Mouse (Mus musculus) heart, postnatal 0 days (tissue): ENCODE measurements at regions not wholly inside any gene's neighbourhood (a gene's known extent, or its start where the extent isn't known, plus 50 kb on each side); places are given as distances from the start of the nearest gene placed in this dataset.

Experiments
- ATAC-seq: fragments of 200-750 bp; cut with Nextera tagmentation; 2 replicates; pipeline ENCODE4 v1.8.0; 2017; ENCODE audit warnings: low read depth, moderate number of reproducible peaks, moderate library complexity; ENCODE audit not compliant: insufficient read depth
- DNase-seq: peaks from one replicate; pipeline ENCODE4 v3.0.0-alpha.2; 2016; ENCODE audit warnings: low spot score
- H3K27ac ChIP-seq: fragments of 300-500 bp; sonication (generic); 2 replicates; pipeline ENCODE4 v1.5.1; 2014; ENCODE audit warnings: low read depth, mild to moderate bottlenecking
- H3K27me3 ChIP-seq: fragments of 300-500 bp; sonication (generic); 2 replicates; pipeline ENCODE4 v1.6.1; 2014; ENCODE audit warnings: low read length, mixed read lengths; ENCODE audit not compliant: control insufficient read depth, insufficient read depth
- H3K36me3 ChIP-seq: fragments of 300-500 bp; sonication (generic); replicated peaks from 2 replicates; pipeline ENCODE4 v1.6.1; 2014; ENCODE audit warnings: low read length, mixed read lengths; ENCODE audit not compliant: control insufficient read depth, insufficient read depth
- H3K4me1 ChIP-seq: fragments of 300-500 bp; sonication (generic); 2 replicates; pipeline ENCODE4 v1.6.1; 2014; ENCODE audit warnings: antibody characterized with exemption; ENCODE audit not compliant: control insufficient read depth, insufficient read depth
- H3K4me2 ChIP-seq: fragments of 300-500 bp; sonication (generic); 2 replicates; pipeline ENCODE4 v1.6.1; 2014; ENCODE audit warnings: low read depth, mild to moderate bottlenecking, low read length, moderate library complexity
- H3K4me3 ChIP-seq: fragments of 300-500 bp; sonication (generic); 2 replicates; pipeline ENCODE4 v1.5.1; 2014; ENCODE audit warnings: low read depth, low read length
- H3K9ac ChIP-seq: fragments of 300-500 bp; sonication (generic); replicated peaks from 2 replicates; pipeline ENCODE4 v1.6.1; 2014; ENCODE audit warnings: low read depth, low read length, mixed read lengths
- H3K9me3 ChIP-seq: fragments of 300-500 bp; sonication (generic); replicated peaks from 2 replicates; pipeline ENCODE4 v1.6.1; 2016; ENCODE audit warnings: low read length; ENCODE audit not compliant: control insufficient read depth
- CTCF ChIP-seq: IDR thresholded peaks from 2 replicates; pipeline ENCODE4 v1.5.1; 2016; ENCODE audit warnings: antibody characterized with exemption, control low read depth, low read depth
- EP300 ChIP-seq: IDR thresholded peaks from 2 replicates; pipeline ENCODE4 v1.6.1; 2016; ENCODE audit warnings: antibody characterized with exemption, low read depth
- WGBS: fragments of 180-500 bp; shearing (Covaris S2); extraction: QIAGEN DNeasy Blood & Tissue Kit; methylation state at CpG from one replicate; pipeline ENCODE4 v1.1.7; 2014; 5-methylcytosine and 5-hydroxymethylcytosine counted together

DNA sequence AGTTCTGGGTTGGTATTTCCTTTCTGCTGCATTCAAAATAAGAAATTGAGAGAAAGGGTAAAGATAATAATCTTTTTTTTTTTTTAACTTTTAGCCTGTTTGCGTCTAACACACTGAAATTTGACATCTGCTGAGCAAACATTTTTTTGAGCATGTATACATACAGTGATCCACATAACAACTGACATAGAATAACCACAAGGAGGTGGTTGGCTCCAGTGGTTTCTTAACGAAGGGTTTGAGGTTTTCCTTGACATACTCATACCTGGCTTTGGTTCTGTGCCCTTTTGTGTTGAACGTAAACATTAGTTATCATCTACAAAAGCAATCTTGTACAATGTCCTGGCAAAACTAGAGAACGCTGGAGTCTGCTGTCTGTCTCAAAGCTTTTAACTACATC lies 96.5 kb downstream of the 1190002N15Rik start:
- H3K9me3 ChIP-seq = no peaks in the 10 kb centered on the region
- no peaks in the 10 kb centered on the region for H3K4me1 ChIP-seq
- 64% methylated on average over 4 of the region's 4 CpGs for WGBS
- no peak for ATAC-seq
- H3K4me2 ChIP-seq = no peak overlapping the region
- H3K27ac ChIP-seq = no peak overlapping the region
- TF ChIP-seq EP300 = no peak
- TF ChIP-seq CTCF = no peak
- H3K4me3 ChIP-seq = no peak overlapping the region
- DNase-seq = no peak
- H3K36me3 ChIP-seq = no peaks in the 10 kb centered on the region
- H3K27me3 ChIP-seq = no peaks in the 10 kb centered on the region
- no peak overlapping the region for H3K9ac ChIP-seq

DNA sequence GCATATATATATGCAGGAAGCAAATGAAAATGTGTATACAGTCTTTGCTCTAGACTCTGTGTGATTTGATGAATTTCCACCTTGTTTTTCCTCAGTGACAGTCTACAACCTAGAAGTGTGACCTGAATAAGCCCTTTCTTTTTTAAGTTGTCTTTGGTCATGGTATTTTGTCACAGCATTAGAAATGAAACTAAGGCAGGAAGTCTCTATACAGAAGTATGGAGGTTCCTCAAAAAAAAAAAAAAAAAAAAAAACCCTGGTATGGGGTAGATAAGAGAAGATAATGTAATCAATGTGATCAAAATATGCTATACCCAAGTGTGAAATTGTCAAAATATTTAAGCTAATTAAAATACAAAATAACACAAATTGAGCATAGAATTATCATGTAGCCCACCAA lies 104.4 kb downstream of the 1190002N15Rik start:
- H3K9ac ChIP-seq = no peak overlapping the region
- DNase-seq (no peak), ATAC-seq (no peak)
- H3K27me3 ChIP-seq = no peaks in the 10 kb centered on the region
- H3K4me1 ChIP-seq = no peaks in the 10 kb centered on the region
- no peak overlapping the region for H3K4me3 ChIP-seq
- no peak overlapping the region for H3K4me2 ChIP-seq
- TF ChIP-seq EP300 (no peak), CTCF (no peak)
- H3K36me3 ChIP-seq = no peaks in the 10 kb centered on the region
- H3K27ac ChIP-seq = no peak overlapping the region
- no peaks in the 10 kb centered on the region for H3K9me3 ChIP-seq

DNA sequence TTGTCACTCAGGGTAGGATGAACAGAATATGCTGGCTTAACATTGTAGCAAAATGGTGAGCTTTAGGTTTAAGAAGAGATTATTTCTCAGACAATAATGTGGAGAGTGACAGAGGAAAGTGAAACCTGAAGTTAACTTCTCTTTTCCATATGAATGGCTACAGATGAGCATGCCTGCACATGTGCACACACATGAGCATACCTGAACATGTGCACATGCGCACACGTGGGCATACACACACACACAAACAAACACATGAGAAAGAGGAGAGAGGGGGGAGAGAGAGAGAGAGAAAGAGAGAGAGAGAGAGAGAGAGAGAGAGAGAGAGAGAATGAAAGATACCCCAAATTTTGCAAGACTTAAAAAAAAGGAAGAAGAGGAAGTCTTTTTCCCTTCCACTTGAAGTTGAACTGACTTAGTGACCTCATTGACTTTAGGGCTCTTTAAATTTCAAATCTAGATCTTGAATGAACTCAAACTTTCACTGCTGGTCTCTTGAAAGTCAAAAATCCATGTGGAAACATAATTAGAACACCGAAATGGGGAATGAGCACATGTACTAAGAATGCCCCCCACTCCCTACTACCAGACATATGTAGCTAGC lies 105.6 kb downstream of the 1190002N15Rik start:
- Histone ChIP-seq H3K4me3 (no peak overlapping the region), H3K9me3 (no peaks in the 10 kb centered on the region), H3K27me3 (no peaks in the 10 kb centered on the region), H3K4me2 (no peak overlapping the region), H3K36me3 (no peaks in the 10 kb centered on the region), H3K9ac (no peak overlapping the region), H3K4me1 (no peaks in the 10 kb centered on the region), H3K27ac (no peak overlapping the region)
- ATAC-seq (no peak), DNase-seq (no peak)
- WGBS = 89% methylated on average over 3 of the region's 3 CpGs
- TF ChIP-seq EP300 (no peak), CTCF (no peak)

DNA sequence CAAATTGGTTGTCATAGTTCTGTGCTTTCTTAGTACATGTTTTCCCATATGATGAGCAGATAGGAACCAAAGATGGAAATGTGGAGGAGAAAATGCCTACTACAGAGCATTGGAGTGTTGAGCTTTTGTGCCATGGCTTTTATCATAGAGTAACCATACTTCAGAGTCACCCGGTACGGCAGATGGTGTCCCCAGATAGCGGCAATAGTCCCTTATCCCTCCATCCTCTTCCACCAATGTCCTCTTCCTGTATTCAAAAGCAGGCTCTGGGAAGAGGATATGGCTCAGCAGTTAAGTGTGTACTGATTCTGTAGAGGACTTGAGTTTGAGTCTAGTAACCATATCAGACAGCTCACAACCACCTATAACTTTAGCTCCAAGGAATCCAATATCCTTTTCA lies 106.3 kb downstream of the 1190002N15Rik start:
- TF ChIP-seq CTCF = no peak

DNA sequence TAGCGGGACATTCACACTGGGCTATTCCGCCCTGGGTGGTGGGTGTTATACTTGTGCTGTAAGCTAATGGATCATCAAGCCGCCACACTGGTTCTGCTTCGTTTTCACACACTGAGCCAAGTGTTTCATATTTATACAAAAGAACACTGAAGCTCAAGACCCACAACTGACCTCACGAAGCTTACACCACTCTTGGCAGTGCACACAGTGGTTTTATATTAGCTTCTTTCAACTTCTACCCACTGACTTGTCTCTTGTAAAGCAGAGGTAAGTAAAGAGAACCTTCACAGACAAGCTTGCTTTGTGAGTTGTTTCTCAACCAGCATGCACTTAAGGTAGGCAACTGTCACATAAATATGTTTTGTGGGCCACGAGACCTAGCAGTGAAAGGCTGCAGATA lies 106.9 kb downstream of the 1190002N15Rik start:
- Histone ChIP-seq H3K9me3 (no peaks in the 10 kb centered on the region), H3K27ac (no peak overlapping the region), H3K4me3 (no peak overlapping the region), H3K4me2 (no peak overlapping the region), H3K27me3 (no peaks in the 10 kb centered on the region), H3K9ac (no peak overlapping the region), H3K4me1 (no peaks in the 10 kb centered on the region), H3K36me3 (no peaks in the 10 kb centered on the region)
- no peak for DNase-seq
- ATAC-seq = no peak
- TF ChIP-seq EP300 = no peak
- no peak for TF ChIP-seq CTCF
- 89% methylated on average over 6 of the region's 6 CpGs for WGBS

More for the DNA sequence above, 106.3 kb downstream of the 1190002N15Rik start:
- H3K4me3 ChIP-seq = no peak overlapping the region
- ATAC-seq = no peak
- no peak for DNase-seq
- 73% methylated on average over 3 of the region's 3 CpGs for WGBS
- H3K4me1 ChIP-seq = no peaks in the 10 kb centered on the region
- H3K4me2 ChIP-seq = no peak overlapping the region
- H3K9me3 ChIP-seq = no peaks in the 10 kb centered on the region
- H3K27me3 ChIP-seq = no peaks in the 10 kb centered on the region
- H3K27ac ChIP-seq = no peak overlapping the region
- H3K36me3 ChIP-seq = no peaks in the 10 kb centered on the region
- H3K9ac ChIP-seq = no peak overlapping the region

DNA sequence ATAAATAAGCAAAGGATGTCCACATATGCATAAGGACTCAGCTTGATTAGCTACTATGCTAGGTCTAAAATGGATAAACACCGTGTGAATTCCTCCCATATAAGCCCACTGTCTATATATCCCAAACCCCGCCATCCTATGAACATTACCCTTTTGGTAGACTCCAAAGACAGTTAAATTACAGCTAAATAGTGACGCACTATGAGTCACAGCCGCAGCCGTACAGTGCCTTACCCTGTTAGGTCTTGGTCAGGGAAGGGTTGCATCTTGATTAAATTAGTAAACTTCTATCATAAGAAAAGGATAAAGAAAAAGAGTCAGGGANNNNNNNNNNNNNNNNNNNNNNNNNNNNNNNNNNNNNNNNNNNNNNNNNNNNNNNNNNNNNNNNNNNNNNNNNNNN lies 111.1 kb downstream of the 1190002N15Rik start:
- WGBS = 91% methylated on average over 5 of the region's 5 CpGs
- H3K36me3 ChIP-seq = no peaks in the 10 kb centered on the region
- H3K27me3 ChIP-seq = no peaks in the 10 kb centered on the region
- H3K9ac ChIP-seq = no peak overlapping the region
- H3K4me3 ChIP-seq = no peak overlapping the region
- no peaks in the 10 kb centered on the region for H3K4me1 ChIP-seq
- H3K27ac ChIP-seq = no peak overlapping the region
- no peak overlapping the region for H3K4me2 ChIP-seq
- no peak for ATAC-seq
- H3K9me3 ChIP-seq = no peaks in the 10 kb centered on the region
- no peak for TF ChIP-seq CTCF
- TF ChIP-seq EP300 = no peak
- DNase-seq = no peak
